Mouse (Mus musculus) right cerebral cortex, adult 2 months (tissue): ENCODE data around the gene Kmt2d.

Experiments used
- DNase-seq, 2 experiments: peaks; one replicate each; pipeline ENCODE4 v3.0.0; 2021 to 2022; ENCODE audit warnings: low spot score in 2 of 2

Kmt2d gene

DNA sequence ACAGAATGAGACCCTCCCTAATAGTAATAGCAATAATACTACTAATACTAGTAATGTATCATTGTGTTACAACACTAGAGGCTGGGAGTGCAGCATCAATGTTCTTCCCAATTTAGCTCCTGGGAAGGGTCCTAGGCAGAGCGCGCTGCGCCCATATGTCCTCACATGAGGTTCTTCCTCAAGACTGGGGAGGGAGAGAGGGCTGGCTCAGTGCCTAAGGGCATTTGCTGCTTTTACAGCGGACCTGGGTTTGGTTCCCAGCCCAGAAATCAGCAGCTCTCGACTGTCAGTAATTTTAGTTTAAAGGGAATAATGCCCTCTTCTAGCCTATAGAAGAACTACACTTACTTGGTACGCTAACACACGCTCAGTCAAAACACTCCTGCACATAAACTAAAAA lies 16.5 kb upstream of the Kmt2d start:
- no peak for DNase-seq

DNA sequence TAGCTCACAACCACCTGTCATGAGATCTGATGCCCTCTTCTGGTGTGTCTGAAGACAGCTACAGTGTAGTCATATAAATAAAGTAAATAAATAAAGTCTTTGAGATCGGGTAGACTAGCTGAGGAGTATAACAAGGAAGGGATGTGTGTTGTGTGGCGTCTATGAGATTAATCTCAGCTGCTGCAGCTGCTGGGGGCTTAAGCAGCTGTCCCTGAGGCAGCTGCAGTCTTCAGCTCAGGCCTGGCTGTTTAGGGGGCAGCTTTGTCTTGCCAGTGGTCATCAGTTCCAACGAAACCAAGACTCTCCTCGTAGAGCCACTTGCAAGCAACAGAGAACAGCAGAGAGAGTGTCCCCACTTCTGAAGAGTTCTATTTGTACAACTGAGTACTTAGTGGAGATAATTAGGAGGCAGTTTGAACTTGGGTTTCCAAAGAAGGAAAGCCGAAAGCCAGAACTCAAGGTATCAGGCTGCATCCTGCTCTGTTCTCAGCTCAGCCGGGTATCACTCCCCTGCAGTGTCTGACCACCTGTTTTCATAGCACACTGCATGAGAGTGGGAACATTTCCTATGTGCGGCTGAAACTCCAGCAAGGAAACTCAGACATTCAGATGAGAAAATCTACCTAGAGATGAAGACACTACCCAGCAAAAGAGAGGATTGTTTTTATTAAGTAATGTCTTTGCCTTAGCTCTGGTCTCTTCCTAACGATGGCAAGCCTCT lies 15.8 kb upstream of the Kmt2d start:
- no peak for DNase-seq

GRCm38 (mm10) chr15:98884106-98884505 lies 13.1 kb upstream of the Kmt2d start:
- no peak for DNase-seq

- DNase-seq: no peak
Observed at GRCm38 (mm10) chr15:98883661-98884060, 12.7 kb upstream of the Kmt2d start.

DNA sequence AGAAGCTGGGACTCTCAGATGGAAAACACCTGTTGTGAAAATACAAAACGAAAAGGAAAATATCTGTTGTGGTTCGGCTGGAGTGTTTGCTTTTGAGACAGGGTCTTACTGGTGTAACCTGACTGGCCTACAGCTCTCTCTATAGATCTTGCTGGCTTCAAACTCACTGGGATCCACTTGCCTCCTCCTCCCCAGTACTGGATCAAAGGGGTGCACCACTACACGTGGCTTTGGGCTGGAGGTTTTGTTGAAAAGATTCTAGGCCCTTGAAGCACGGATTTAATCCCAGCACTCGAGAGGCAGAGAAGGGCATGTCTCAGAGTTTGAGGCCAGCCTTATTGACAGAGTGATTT lies 10.6 kb upstream of the Kmt2d start:
- no peak for DNase-seq

DNA sequence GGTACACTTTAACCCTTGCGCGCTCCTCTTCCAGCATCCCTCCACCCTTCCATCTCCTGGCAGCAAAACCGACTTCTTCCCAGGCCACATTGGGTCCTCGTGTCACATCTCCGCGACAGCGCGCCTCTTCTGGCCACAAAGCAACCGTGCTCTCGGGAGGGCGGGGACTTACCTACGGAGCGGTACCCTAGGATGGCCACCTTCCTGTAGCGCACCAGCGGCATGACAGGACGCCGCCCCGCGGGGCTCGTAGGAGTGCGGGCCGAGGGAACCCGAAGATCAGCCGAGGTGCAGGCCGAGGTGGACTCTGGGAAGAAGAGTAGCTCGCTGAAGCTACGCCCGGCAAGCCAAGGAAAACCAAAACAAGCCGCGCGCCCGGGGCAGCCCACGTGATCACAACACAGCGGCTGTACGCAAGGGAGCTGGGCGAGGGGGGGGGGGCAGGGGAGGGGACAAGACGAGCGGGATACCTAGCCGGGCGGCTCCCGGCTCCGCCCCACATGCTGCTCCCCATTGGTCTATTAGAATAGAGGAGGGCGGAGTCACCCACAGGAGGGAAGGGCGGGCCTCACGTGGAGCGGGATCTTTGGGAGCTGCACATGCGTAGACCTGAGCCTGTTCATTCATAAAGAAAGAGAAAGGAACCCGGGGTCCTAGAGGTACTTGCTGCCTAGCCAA lies 10.1 kb upstream of the Kmt2d start:
- DNase-seq: peak; percentile 87 to 89

DNA sequence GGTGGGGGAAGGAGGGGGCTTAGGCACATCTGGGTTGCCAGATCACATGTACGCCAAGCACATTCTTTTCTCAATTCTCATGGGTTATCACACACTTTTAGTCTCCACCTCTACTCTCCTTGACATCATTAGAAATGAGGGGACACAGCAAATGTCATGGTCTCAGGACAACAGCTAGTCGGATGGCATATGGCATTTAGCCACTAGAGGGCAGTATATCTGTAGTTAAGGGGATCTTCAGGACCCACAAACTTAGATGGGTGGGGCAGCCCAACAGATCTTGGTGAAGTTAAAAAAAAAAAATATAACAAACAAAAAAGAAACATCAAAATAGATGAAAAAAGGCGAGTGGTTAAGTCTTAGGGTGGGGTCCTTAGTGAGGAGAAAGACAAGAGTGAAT lies 6.3 kb upstream of the Kmt2d start:
- peak; percentile 50 to 70 for DNase-seq

GRCm38 (mm10) chr15:98871916-98872888 lies 1.2 kb upstream of the Kmt2d start:
- peak; percentile 90 to 96 for DNase-seq

DNA sequence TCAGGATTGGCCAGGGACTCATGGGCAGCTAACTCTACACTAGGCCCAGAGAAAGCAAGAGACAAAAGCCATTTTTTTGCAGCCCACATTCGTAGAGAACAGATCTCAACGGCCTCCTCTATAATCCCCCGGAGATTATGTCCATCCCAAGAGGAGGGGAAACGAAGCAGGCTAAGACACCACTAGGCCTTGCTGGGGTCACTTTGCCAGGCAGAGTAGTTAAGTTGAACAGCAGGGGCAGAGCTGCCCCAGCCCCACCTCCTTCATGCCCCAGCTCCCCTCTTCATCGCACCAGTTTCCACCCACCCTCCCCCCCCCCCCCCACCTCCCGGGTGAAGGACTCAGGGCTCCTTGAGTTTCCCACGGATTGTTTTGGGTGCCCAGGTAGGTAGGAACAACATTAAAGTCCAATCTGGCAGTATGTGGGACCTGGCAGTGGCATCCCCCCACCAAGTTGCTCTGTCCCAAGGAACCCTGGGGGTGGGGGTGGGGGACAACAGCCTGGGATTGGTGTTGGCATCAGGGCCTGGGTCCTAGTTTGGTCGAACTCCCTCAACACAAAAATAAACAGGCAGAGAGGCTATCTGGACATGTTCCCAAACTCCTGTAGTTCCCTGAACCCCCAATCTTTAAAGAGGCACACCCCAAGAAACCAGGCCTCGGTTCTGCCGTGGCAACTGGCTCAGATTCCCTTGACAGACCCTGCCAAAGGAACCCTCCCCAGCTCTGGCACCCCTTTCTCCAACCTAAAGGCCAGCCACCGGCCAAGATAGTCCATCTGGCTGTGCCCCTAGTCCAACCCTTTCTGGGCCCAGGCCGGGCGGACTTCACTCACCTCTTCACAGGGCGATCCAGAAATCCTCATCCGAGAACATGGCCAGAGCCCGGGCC lies 580 bp downstream of the Kmt2d start:
- no peak for DNase-seq

DNA sequence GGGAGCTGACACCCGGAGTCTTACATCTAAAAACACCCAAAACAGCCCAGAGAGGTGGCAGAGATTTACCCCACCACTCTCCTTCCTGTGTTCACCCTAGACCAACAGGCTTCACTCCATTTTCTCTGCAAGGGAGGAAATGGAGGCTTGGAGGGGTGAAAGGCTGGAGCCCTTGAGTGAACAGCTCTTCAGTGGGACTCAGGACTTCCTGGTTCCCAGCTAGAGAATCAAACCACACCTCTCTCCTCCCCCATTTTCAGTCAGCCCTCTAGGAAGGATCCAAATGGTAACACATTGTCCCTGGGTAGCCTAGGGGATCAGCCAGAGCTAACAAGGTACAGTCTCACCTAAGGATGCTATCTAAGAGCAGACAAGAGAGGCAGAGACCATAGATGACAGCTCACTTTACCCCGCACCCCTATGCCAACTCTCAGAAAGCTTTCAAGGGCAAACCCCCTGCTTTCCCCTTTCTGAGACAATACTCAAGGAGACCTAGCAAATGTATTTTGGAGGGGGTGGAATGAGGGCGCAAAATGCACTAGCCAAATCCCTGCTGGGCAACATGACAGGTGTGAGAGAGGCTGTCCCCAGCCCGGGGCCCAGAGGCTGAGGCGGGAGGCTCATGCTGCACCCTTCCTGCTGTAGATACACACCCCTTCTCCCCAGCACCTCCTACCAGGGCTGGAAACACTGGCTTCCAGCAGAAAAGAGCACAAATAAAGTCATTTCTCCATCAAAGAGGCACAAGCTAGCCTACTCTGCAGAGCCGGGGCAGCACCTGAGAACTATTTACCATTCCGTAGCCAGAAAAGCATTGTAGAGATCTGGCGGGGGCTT lies 1.4 kb downstream of the Kmt2d start:
- no peak for DNase-seq

- DNase-seq: no peak
Observed at GRCm38 (mm10) chr15:98868346-98869063, 2.5 kb downstream of the Kmt2d start.

DNA sequence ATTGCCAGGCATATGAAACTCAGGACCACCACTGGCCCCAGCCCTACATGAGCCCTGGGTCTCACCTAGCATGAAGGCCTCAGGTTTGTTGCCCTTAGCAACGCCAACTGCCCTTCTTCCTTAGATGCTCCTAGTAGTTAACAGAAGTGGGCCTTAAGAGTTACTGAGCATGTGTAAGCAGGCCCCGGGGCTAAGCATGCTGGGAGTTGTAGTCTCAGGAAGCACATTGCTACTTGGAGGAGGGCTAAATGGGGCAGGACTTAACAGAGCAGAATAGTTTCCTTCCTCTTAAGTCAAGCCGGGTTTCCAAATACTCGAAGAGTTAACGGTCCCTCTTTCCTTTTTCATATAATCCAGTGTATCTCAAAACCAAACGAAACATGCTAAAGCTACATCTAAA lies 3.7 kb downstream of the Kmt2d start:
- peak; percentile 70 to 71 for DNase-seq

- DNase-seq: no peak
Observed at GRCm38 (mm10) chr15:98866501-98866900, 4.5 kb downstream of the Kmt2d start.

- no peak for DNase-seq
Observed at GRCm38 (mm10) chr15:98865771-98866170, 5.2 kb downstream of the Kmt2d start.

GRCm38 (mm10) chr15:98864951-98865350 lies 6.1 kb downstream of the Kmt2d start:
- DNase-seq: no peak

DNA sequence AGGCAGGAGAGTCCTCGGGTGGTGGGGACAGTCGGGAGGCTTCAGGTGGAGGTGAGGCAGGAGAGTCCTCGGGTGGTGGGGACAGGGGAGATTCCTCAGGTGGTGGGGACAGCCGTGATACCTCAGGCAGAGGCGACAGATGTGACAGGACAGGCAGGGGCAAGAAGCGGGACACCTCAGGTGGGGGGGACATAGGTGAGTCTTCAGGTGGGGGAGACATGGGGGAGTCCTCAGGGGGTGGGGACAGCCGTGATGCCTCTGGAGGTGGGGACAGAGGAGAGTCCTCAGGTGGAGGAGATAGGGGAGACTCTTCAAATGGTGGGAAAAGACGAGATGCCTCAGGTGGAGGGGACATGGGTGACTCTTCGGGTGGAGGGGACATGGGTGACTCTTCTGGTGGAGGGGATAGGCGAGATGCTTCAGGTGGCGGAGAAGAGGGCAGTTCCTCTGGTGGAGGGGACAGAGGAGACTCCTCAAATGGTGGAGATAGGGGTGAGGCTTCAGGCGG lies 7.5 kb downstream of the Kmt2d start:
- no peak for DNase-seq

GRCm38 (mm10) chr15:98861701-98862410 lies 9.1 kb downstream of the Kmt2d start:
- DNase-seq: no peak

DNA sequence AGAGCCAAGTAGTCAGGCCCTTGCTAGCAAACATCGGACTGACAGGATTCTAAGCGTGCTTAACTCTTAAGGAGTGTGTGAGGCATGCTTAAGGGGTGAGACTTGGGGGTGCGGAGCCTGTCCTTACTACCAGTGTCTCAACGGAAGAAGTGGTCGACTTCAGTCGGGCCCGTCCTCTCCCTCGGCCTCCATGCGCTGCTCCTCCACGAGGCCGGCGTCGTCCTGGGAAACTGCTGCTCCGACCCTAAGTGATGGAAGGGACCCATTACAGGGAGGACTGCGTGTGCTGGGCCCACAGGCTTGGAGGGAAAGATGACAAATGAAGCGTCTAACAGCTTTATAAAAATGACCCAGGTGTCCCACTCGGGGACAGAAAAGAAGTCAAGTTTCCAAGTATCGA lies 10.1 kb downstream of the Kmt2d start:
- DNase-seq: no peak
